Mouse (Mus musculus) CH12.LX (cell line): ENCODE results near the gene Ptov1. TPM values are rescaled to one million over a fixed set of nuclear protein-coding genes. Genes with fewer than 3 reads are reported as not detected.

Experiments
- DNase-seq: peaks from one replicate; pipeline ENCODE4 v3.0.0-alpha.2; 2013; ENCODE audit errors: extremely low read depth
- H3K27ac ChIP-seq: 2 replicates; pipeline ENCODE4 v1.5.1; 2012; ENCODE audit warnings: low read depth, mild to moderate bottlenecking, control low read depth, moderate library complexity; ENCODE audit not compliant: insufficient read depth
- H3K27me3 ChIP-seq: replicated peaks from 2 replicates; pipeline ENCODE3; 2012; ENCODE audit warnings: inconsistent platforms
- H3K36me3 ChIP-seq, 2 experiments: replicated peaks in 1 of 2; 2 replicates each; pipeline versions ENCODE3 to v1.6.1; 2012; ENCODE audit warnings: inconsistent platforms in 1 of 2, low read length in 1 of 2, mild to moderate bottlenecking in 1 of 2, mixed read lengths in 1 of 2, moderate library complexity in 1 of 2; ENCODE audit not compliant: control insufficient read depth in 1 of 2, insufficient read depth in 1 of 2
- H3K4me1 ChIP-seq, 2 experiments: 2 replicates each; pipeline ENCODE4 v1.6.1; 2012; ENCODE audit warnings: inconsistent platforms in 1 of 2, moderate library complexity in 1 of 2; ENCODE audit not compliant: insufficient read depth in 2 of 2, control insufficient read depth in 1 of 2
- H3K4me2 ChIP-seq: 2 replicates; pipeline ENCODE4 v1.6.1; 2012; ENCODE audit warnings: low read depth, mild to moderate bottlenecking, control low read depth; ENCODE audit not compliant: poor library complexity, insufficient read depth, severe bottlenecking
- H3K4me3 ChIP-seq, 3 experiments: fragments of 150-350 bp in 1 of 3; sonication (generic) in 1 of 3; replicated peaks in 1 of 3; 2 replicates each; pipeline versions ENCODE3 to v1.5.1; 2011 to 2012; ENCODE audit warnings: low read depth in 2 of 3, low read length in 2 of 3, mild to moderate bottlenecking in 2 of 3, moderate library complexity in 2 of 3, control low read depth in 1 of 3, improper control_type of control experiment in 1 of 3, inconsistent platforms in 1 of 3, mixed read lengths in 1 of 3; ENCODE audit not compliant: poor library complexity in 1 of 3
- H3K79me2 ChIP-seq: replicated peaks from 2 replicates; pipeline ENCODE4 v1.6.1; 2012; ENCODE audit warnings: mild to moderate bottlenecking, moderate library complexity; ENCODE audit not compliant: control insufficient read depth, poor library complexity, insufficient read depth, severe bottlenecking; ENCODE audit errors: extremely low read depth
- H3K9ac ChIP-seq: 2 replicates; pipeline ENCODE4 v1.6.1; 2012; ENCODE audit warnings: low read depth, mild to moderate bottlenecking, control low read depth, moderate library complexity; ENCODE audit not compliant: insufficient read depth
- H3K9me3 ChIP-seq: replicated peaks from 2 replicates; pipeline ENCODE3; 2012; ENCODE audit warnings: low read length, inconsistent platforms, mixed read lengths
- BHLHE40 ChIP-seq: IDR thresholded peaks from 2 replicates; pipeline ENCODE4 v1.6.1; 2011; ENCODE audit warnings: mild to moderate bottlenecking, low read depth, low read length, improper control_type of control experiment
- CHD2 ChIP-seq: IDR thresholded peaks from 2 replicates; pipeline ENCODE4 v1.6.1; 2011; ENCODE audit warnings: low read length, improper control_type of control experiment
- E2F4 ChIP-seq: IDR thresholded peaks from 2 replicates; pipeline ENCODE4 v1.6.1; 2011; ENCODE audit warnings: low read depth, low read length, improper control_type of control experiment; ENCODE audit not compliant: insufficient replicate concordance
- ELF1 ChIP-seq: IDR thresholded peaks from 2 replicates; pipeline ENCODE4 v1.6.1; 2014; ENCODE audit warnings: low read depth, mild to moderate bottlenecking, inconsistent platforms, low read length, improper control_type of control experiment
- EP300 ChIP-seq: IDR thresholded peaks from 2 replicates; pipeline ENCODE4 v1.6.1; 2011; ENCODE audit warnings: low read length, improper control_type of control experiment
- ETS1 ChIP-seq: conservative IDR thresholded peaks from 2 replicates; pipeline ENCODE4 v1.6.1; 2012; ENCODE audit warnings: low read depth, mild to moderate bottlenecking, inconsistent platforms, low read length, improper control_type of control experiment, moderate library complexity
- GABPA ChIP-seq: IDR thresholded peaks from 2 replicates; pipeline ENCODE4 v1.6.1; 2012; ENCODE audit warnings: low read depth, low read length, improper control_type of control experiment, inconsistent platforms; ENCODE audit not compliant: insufficient replicate concordance
- HCFC1 ChIP-seq: IDR thresholded peaks from 2 replicates; pipeline ENCODE4 v1.6.1; 2012; ENCODE audit warnings: low read depth, mild to moderate bottlenecking, inconsistent platforms, low read length, improper control_type of control experiment
- IRF4 ChIP-seq: IDR thresholded peaks from 2 replicates; pipeline ENCODE4 v1.6.1; 2014; ENCODE audit warnings: low read depth, mild to moderate bottlenecking, inconsistent platforms, low read length, improper control_type of control experiment
- JUND ChIP-seq: conservative IDR thresholded peaks from 2 replicates; pipeline ENCODE4 v1.6.1; 2011; ENCODE audit warnings: low read depth, low read length, improper control_type of control experiment
- MAFK ChIP-seq: IDR thresholded peaks from 2 replicates; pipeline ENCODE4 v1.6.1; 2011; ENCODE audit warnings: low read length, improper control_type of control experiment; ENCODE audit not compliant: insufficient replicate concordance
- MAX ChIP-seq: IDR thresholded peaks from 2 replicates; pipeline ENCODE4 v1.6.1; 2011; ENCODE audit warnings: low read length, improper control_type of control experiment
- MAZ ChIP-seq: IDR thresholded peaks from 2 replicates; pipeline ENCODE4 v1.6.1; 2012; ENCODE audit warnings: low read depth, mild to moderate bottlenecking, inconsistent platforms, low read length, improper control_type of control experiment, moderate library complexity
- MEF2A ChIP-seq: IDR thresholded peaks from 2 replicates; pipeline ENCODE4 v1.6.1; 2014; ENCODE audit warnings: low read depth, mild to moderate bottlenecking, inconsistent platforms, low read length, improper control_type of control experiment, borderline replicate concordance
- MXI1 ChIP-seq: IDR thresholded peaks from 2 replicates; pipeline ENCODE4 v1.6.1; 2011; ENCODE audit warnings: mild to moderate bottlenecking, low read depth, low read length, improper control_type of control experiment
- NELFE ChIP-seq: IDR thresholded peaks from 2 replicates; pipeline ENCODE4 v1.6.1; 2011; ENCODE audit warnings: low read depth, low read length, improper control_type of control experiment
- NRF1 ChIP-seq: IDR thresholded peaks from 2 replicates; pipeline ENCODE4 v1.6.1; 2014; ENCODE audit warnings: low read depth, mild to moderate bottlenecking, inconsistent platforms, low read length, improper control_type of control experiment, moderate library complexity
- PAX5 ChIP-seq: IDR thresholded peaks from 2 replicates; pipeline ENCODE4 v1.6.1; 2012; ENCODE audit warnings: low read length, inconsistent platforms, mixed read lengths
- POLR2A ChIP-seq: IDR thresholded peaks from 2 replicates; pipeline ENCODE4 v1.6.1; 2011; ENCODE audit warnings: low read depth, mild to moderate bottlenecking, improper control_type of control experiment, low read length
- POLR2AphosphoS2 ChIP-seq: IDR thresholded peaks from 2 replicates; pipeline ENCODE4 v1.6.1; 2011; ENCODE audit warnings: low read depth, low read length, improper control_type of control experiment
- RAD21 ChIP-seq: IDR thresholded peaks from 2 replicates; pipeline ENCODE4 v1.6.1; 2011; ENCODE audit warnings: low read depth, mild to moderate bottlenecking, low read length, improper control_type of control experiment, moderate library complexity
- RCOR1 ChIP-seq: conservative IDR thresholded peaks from 2 replicates; pipeline ENCODE4 v1.6.1; 2012; ENCODE audit warnings: low read depth, mild to moderate bottlenecking, inconsistent platforms, low read length, improper control_type of control experiment
- SIN3A ChIP-seq: IDR thresholded peaks from 2 replicates; pipeline ENCODE4 v1.6.1; 2012; ENCODE audit warnings: low read length, improper control_type of control experiment, inconsistent platforms
- TBP ChIP-seq: conservative IDR thresholded peaks from 2 replicates; pipeline ENCODE4 v1.6.1; 2011; ENCODE audit warnings: low read depth, low read length, improper control_type of control experiment
- TCF12 ChIP-seq: IDR thresholded peaks from 2 replicates; pipeline ENCODE4 v1.6.1; 2014; ENCODE audit warnings: low read depth, mild to moderate bottlenecking, inconsistent platforms, low read length, improper control_type of control experiment
- UBTF ChIP-seq: IDR thresholded peaks from 2 replicates; pipeline ENCODE4 v1.6.1; 2012; ENCODE audit warnings: low read depth, mild to moderate bottlenecking, inconsistent platforms, low read length, improper control_type of control experiment, moderate library complexity
- USF2 ChIP-seq: conservative IDR thresholded peaks from 2 replicates; pipeline ENCODE4 v1.6.1; 2011; ENCODE audit warnings: low read depth, low read length, improper control_type of control experiment
- ZC3H11A ChIP-seq: IDR thresholded peaks from 2 replicates; pipeline ENCODE4 v1.6.1; 2012; ENCODE audit warnings: low read depth, mild to moderate bottlenecking, inconsistent platforms, low read length, improper control_type of control experiment
- ZKSCAN1 ChIP-seq: IDR thresholded peaks from 2 replicates; pipeline ENCODE4 v1.6.1; 2012; ENCODE audit warnings: low read depth, inconsistent platforms, low read length, improper control_type of control experiment, borderline replicate concordance
- ZMIZ1 ChIP-seq: IDR thresholded peaks from 2 replicates; pipeline ENCODE4 v1.6.1; 2012; ENCODE audit warnings: low read depth, mild to moderate bottlenecking, inconsistent platforms, low read length, improper control_type of control experiment
- ZNF384 ChIP-seq: IDR thresholded peaks from 2 replicates; pipeline ENCODE4 v1.6.1; 2012; ENCODE audit warnings: low read depth, low read length, improper control_type of control experiment, inconsistent platforms
- dilution Hi-C: fragments of 300-500 bp; cut with MboI; formaldehyde crosslinking; loops from 2 replicates; pipeline ENCODE4 v1.14.3; 2020; ENCODE audit warnings: low sequenced_read_pairs; ENCODE audit not compliant: extremely low pct_unique_long_range_greater_than_20kb, extremely low pct_ligation_motif_present
- in situ Hi-C: fragments of 300-500 bp; cut with MboI; formaldehyde crosslinking; loops from 3 replicates; pipeline ENCODE4 v1.14.3; 2019; ENCODE audit warnings: low sequenced_read_pairs, low pct_ligation_motif_present, low pct_unique_long_range_greater_than_20kb, mixed read lengths
- polyA plus RNA-seq: library from polyadenylated mRNA; unstranded; fragments of >175 nt; gene quantifications from 2 replicates; pipeline ENCODE4 v1.2.1, GENCODE M21; 2012; ENCODE audit warnings: low read depth; ENCODE audit not compliant: insufficient read length
- total RNA-seq, 2 experiments: library from RNA; depleted of rRNA; stranded (reverse); fragments of 300-350 nt in 1 of 2; fragments of >200 nt in 1 of 2; gene quantifications; 2 replicates each; pipeline ENCODE4 v1.2.3; 2012 to 2014

The Ptov1 gene
- total and polyA plus RNA-seq, 3 experiments, result 5.7 to 21.0 (median 16.8) TPM

DNA sequence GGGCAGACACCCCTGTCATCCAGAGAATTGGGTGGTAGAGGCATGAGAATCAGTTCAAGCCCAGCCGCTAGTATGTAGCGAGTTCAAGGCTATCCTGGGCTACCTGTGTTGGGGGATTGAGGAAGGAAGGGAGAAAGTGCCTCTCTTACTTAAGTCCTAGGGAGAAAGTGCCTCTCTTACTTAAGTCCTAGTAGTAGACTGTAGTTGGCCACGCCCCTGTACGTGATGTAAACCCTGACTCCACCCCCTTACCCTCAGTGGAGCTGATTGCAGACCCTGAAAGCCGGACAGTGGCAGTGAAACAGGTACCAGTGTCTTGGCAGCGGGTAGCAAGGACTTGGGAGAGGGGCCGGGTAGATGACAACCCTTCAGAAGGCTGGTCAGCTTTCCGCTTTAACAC, 11.7 kb downstream of the Ptov1 start:
- in situ Hi-C loops (loop anchor here (10.0 kb wide), 1 partner anchor 97 kb away; no protein-coding TSS in a partner anchor), dilution Hi-C loops (no loop called here)
- no peaks in the 10 kb centered on the region for H3K9me3 ChIP-seq
- no peak overlapping the region for H3K27ac ChIP-seq
- DNase-seq, result peak; percentile 68
- H3K79me2 ChIP-seq, result 0 out of 2 replicates have a peak, but pooled peaks cover under 1% of the 10 kb centered on the region
- H3K4me2 ChIP-seq, result peak overlapping the region; percentile 63
- TF ChIP-seq ETS1 (no peak), JUND (no peak), UBTF (no peak), E2F4 (no peak), MAX (no peak), IRF4 (no peak), NRF1 (no peak), ZC3H11A (no peak), CHD2 (no peak), ZNF384 (no peak), SIN3A (no peak), TBP (no peak), RCOR1 (no peak), MAFK (no peak), POLR2AphosphoS2 (no peak), GABPA (no peak), PAX5 (no peak), MXI1 (no peak), MAZ (no peak), MEF2A (no peak)
- no peaks in the 10 kb centered on the region for H3K27me3 ChIP-seq
- H3K4me1 ChIP-seq, result peaks cover 21 to 62% of the 10 kb centered on the region in 2 experiments
- peak overlapping the region; percentile 64 to 92 (median 72) for H3K4me3 ChIP-seq
- peaks cover 21 to 44% of the 10 kb centered on the region in 2 experiments for H3K36me3 ChIP-seq
- H3K9ac ChIP-seq, result peak overlapping the region; percentile 74; the same call in 1 of the 2 replicates

- H3K9ac ChIP-seq, result peak within 1 kb of the TSS; percentile 74
- H3K36me3 ChIP-seq, result peaks cover 18 to 44% of the 10 kb centered on the region in 2 experiments
- in situ Hi-C loops, result loop anchor here (10.0 kb wide), 1 partner anchor 98 kb away; no protein-coding TSS in a partner anchor
- no peaks in the 10 kb centered on the region for H3K9me3 ChIP-seq
- DNase-seq, result peak; percentile 93
- dilution Hi-C loops, result no loop called here
- H3K79me2 ChIP-seq, result peaks cover 8% of the 10 kb centered on the region; the same call in 1 of the 2 replicates
- H3K4me2 ChIP-seq, result peak within 1 kb of the TSS; percentile 63
- no peaks in the 10 kb centered on the region for H3K27me3 ChIP-seq
- peaks cover 28 to 68% of the 10 kb centered on the region in 2 experiments for H3K4me1 ChIP-seq
- H3K27ac ChIP-seq, result peak within 1 kb of the TSS; percentile 85
- peak within 1 kb of the TSS; percentile 64 to 92 (median 72) for H3K4me3 ChIP-seq
- peak; percentile 39; the same call in 1 of the 2 replicates for TF ChIP-seq BHLHE40
- peak; percentile 72; the same call in 1 of the 2 replicates for TF ChIP-seq IRF4
- TF ChIP-seq NRF1, result peak; percentile 92
- peak; percentile 51; the same call in 1 of the 2 replicates for TF ChIP-seq ETS1
- TF ChIP-seq ELF1, result peak; percentile 83
- no peak for TF ChIP-seq RAD21
- TF ChIP-seq CHD2, result no peak
- TF ChIP-seq MAZ, result peak; percentile 74; the same call in 1 of the 2 replicates
- no peak for TF ChIP-seq PAX5
- no peak for TF ChIP-seq ZKSCAN1
- no peak for TF ChIP-seq EP300
- peak; percentile 89 for TF ChIP-seq SIN3A
- peak; percentile 80 for TF ChIP-seq MXI1
- peak; percentile 81 for TF ChIP-seq HCFC1
- peak; percentile 73; the same call in 1 of the 2 replicates for TF ChIP-seq TBP
- TF ChIP-seq USF2, result no peak
- peak; percentile 67 for TF ChIP-seq ZMIZ1
- TF ChIP-seq TCF12, result peak; percentile 59; the same call in 1 of the 2 replicates
- peak; percentile 70 for TF ChIP-seq NELFE
- peak; percentile 76; the same call in 1 of the 2 replicates for TF ChIP-seq POLR2AphosphoS2
- 0 out of 2 replicates have a peak, but pooled peaks have one; percentile 36 for TF ChIP-seq UBTF
- peak; percentile 79 for TF ChIP-seq POLR2A
Measured at GRCm38 (mm10) chr7:44857042-44857552, 12.5 kb downstream of the Ptov1 start, which contains the start of gene Pnkp. Pnkp (plus strand) TSS chr7:44857139.
